Mouse (Mus musculus) G1E (cell line): Measurements from ENCODE around the gene Kdm2b. TPM values are rescaled to one million over a fixed set of nuclear protein-coding genes. Genes with fewer than 3 reads are reported as not detected.

Experiments
- ATAC-seq: 2 replicates; pipeline ENCODE4 v1.8.0; 2016; ENCODE audit warnings: mild to moderate bottlenecking; ENCODE audit not compliant: insufficient number of reproducible peaks, poor library complexity, low FRiP score, severe bottlenecking; ENCODE audit errors: extremely low read depth
- DNase-seq: peaks from one replicate; pipeline ENCODE4 v3.0.0; 2012; ENCODE audit warnings: low spot score
- H3K27me3 ChIP-seq: 2 replicates; pipeline ENCODE4 v1.6.1; 2012; ENCODE audit warnings: mild to moderate bottlenecking, low read length, inconsistent platforms; ENCODE audit not compliant: insufficient read depth
- H3K36me3 ChIP-seq: replicated peaks from 2 replicates; pipeline ENCODE3; 2012; ENCODE audit warnings: mild to moderate bottlenecking, inconsistent platforms
- H3K4me1 ChIP-seq: 2 replicates; pipeline ENCODE4 v1.6.1; 2012; ENCODE audit warnings: low read depth, low read length, inconsistent platforms, mixed read lengths; ENCODE audit not compliant: insufficient read depth
- H3K4me3 ChIP-seq: 2 replicates; pipeline ENCODE4 v1.5.1; 2012; ENCODE audit warnings: low read depth, mild to moderate bottlenecking, inconsistent platforms, low read length, moderate library complexity, mixed read lengths
- H3K9me3 ChIP-seq: replicated peaks from 2 replicates; pipeline ENCODE4 v1.6.1; 2012; ENCODE audit warnings: inconsistent platforms
- CTCF ChIP-seq: IDR thresholded peaks from 2 replicates; pipeline ENCODE4 v1.5.1; 2012; ENCODE audit warnings: low read depth, low read length, inconsistent platforms, mixed read lengths
- GATA1 ChIP-seq: IDR thresholded peaks from 2 replicates; pipeline ENCODE4 v1.6.1; 2012; ENCODE audit warnings: borderline replicate concordance, low read length, inconsistent platforms, mixed read lengths
- GATA2 ChIP-seq: IDR thresholded peaks from 2 replicates; pipeline ENCODE4 v1.6.1; 2012; ENCODE audit warnings: low read depth, low read length, inconsistent platforms, borderline replicate concordance
- POLR2AphosphoS5 ChIP-seq: IDR thresholded peaks from 2 replicates; pipeline ENCODE4 v1.6.1; 2012; ENCODE audit warnings: low read depth, low read length, inconsistent platforms; ENCODE audit not compliant: insufficient replicate concordance
- TAL1 ChIP-seq: conservative IDR thresholded peaks from 2 replicates; pipeline ENCODE4 v1.6.1; 2012; ENCODE audit warnings: low read depth, low read length, inconsistent platforms, mixed read lengths
- polyA plus RNA-seq: library from polyadenylated mRNA; stranded (reverse); fragments of >175 nt; gene quantifications from 2 replicates; pipeline ENCODE4 v1.2.3, GENCODE M21; 2012
- total RNA-seq, 2 experiments: library from RNA; stranded (forward) in 1 of 2; stranded (reverse) in 1 of 2; fragments of 200-1000 nt in 1 of 2; fragments of >200 nt in 1 of 2; fragmentation: Nextera tagmentation in 1 of 2; gene quantifications; 2 replicates each; pipeline ENCODE4 v1.2.3; 2014 to 2017

Kdm2b gene
- total and polyA plus RNA-seq, 3 experiments: 17.5 to 38.4 (median 27.0) TPM

DNA sequence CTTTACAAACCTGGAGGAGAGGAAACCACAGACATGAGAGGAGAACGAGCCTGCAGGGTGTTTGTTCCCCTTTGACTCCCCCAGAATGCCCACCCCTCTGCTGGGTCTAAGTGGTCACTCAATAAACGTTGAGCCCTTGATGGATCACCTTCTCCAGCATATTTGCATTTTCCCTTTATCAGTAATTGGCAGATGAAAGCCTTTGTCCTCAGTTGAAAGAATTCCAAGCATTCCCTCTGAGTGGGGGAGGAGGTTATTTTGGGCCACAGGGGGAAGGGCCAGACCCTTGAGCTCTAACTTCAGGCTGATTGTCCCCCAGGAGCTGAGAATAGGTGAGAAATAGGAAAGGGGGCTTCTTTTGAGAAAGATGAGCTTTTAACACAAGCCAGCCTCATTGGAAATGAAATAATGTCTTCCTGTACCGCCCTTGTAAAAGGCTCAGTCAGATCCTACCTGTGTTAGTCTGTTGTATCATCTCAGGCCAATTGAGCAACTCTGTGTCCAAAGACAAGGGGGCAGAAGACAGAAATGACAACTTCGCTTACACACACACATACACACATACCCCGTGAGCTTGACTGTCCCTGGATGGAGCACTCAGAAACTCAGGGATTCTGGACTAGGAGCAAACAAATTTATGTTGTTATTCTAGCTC, 1.9 kb upstream of the Kdm2b start:
- DNase-seq (no peak), ATAC-seq (no peak)
- Histone ChIP-seq H3K4me1 (peaks cover 42% of the 10 kb centered on the region), H3K9me3 (no peaks in the 10 kb centered on the region), H3K36me3 (peaks cover 12% of the 10 kb centered on the region), H3K4me3 (no peak overlapping the region), H3K27me3 (peaks cover 3% of the 10 kb centered on the region; the same call in 1 of the 2 replicates)
- TF ChIP-seq TAL1: no peak
- TF ChIP-seq CTCF: no peak
- TF ChIP-seq GATA2: no peak

DNA sequence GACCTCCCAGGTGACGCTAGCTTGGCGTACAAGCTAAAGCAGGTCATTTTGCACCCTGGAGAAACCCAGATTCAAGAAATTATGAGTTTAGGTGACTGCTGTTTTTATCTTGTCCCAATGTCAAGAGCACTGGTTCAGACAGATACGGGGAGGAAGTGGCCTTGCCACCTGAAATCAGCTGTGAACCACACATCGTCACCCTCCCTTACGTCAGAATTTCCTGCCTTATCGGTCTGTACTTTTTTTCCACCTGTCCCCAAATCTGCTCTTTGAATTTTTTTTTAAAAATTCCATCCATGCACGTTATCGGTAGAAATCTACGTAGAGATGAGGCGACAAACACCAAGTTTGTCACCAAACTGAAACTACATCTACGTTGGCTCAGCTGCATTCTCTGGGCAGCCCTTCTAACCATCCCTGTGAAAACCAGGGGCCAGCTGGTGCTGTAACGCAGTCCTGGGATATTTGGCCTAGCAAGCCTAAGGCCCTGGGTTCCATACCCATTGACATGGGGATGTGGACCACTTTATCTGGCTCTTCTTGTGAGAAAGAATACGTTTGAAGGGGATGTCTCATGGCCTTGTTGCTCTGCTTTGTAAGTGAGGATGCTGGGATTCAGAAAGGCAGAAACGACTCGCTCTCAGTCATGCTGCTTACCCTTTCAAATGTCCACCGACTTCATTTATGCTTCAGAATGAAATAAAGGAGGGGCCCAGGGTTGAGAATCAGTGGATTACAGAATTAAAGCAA, 963 bp upstream of the Kdm2b start:
- ATAC-seq (no peak), DNase-seq (no peak)
- H3K9me3 ChIP-seq: no peaks in the 10 kb centered on the region
- H3K4me1 ChIP-seq: peaks cover 42% of the 10 kb centered on the region
- H3K4me3 ChIP-seq: peak overlapping the region; percentile 76; the same call in 1 of the 2 replicates
- H3K27me3 ChIP-seq: peaks cover 3% of the 10 kb centered on the region; the same call in 1 of the 2 replicates
- no peak for TF ChIP-seq CTCF
- no peak for TF ChIP-seq TAL1
- no peak for TF ChIP-seq GATA2
- no peak for TF ChIP-seq POLR2AphosphoS5
- no peak for TF ChIP-seq GATA1
- peaks cover 10% of the 10 kb centered on the region for H3K36me3 ChIP-seq

DNA sequence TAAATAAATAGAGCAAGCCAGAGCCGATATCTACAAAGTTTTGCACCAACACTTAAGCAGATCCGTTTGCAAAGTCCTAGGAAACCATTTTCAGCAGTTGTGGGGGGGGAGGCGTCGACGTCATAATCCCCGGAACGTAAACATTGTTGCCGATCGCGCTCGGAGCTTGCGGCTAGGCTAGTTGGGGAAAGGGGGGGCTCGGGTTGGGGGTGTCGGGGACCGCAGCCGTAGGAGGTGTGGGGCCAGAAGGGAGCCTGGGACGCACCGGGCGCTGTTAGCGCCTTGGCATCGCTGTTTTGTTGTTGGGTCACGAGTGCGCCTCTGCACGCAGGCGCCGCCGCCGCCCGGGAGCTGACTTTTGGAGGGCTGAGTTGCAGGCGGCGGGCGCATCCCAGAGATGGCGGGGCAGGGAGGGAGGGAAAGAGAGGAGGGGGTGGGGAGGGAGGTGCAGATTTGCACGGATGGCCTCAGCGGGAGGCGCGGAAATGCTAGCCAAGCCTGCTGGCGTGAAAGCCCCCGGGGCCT, 560 bp downstream of the Kdm2b start:
- Histone ChIP-seq H3K36me3 (peaks cover 19% of the 10 kb centered on the region), H3K4me3 (peak overlapping the region; percentile 76), H3K27me3 (peaks cover 3% of the 10 kb centered on the region; the same call in 1 of the 2 replicates), H3K4me1 (peaks cover 42% of the 10 kb centered on the region), H3K9me3 (no peaks in the 10 kb centered on the region)
- ATAC-seq (peak; percentile 46), DNase-seq (peak; percentile 60)
- TF ChIP-seq CTCF (no peak), TAL1 (no peak), GATA2 (no peak), POLR2AphosphoS5 (no peak), GATA1 (no peak)

DNA sequence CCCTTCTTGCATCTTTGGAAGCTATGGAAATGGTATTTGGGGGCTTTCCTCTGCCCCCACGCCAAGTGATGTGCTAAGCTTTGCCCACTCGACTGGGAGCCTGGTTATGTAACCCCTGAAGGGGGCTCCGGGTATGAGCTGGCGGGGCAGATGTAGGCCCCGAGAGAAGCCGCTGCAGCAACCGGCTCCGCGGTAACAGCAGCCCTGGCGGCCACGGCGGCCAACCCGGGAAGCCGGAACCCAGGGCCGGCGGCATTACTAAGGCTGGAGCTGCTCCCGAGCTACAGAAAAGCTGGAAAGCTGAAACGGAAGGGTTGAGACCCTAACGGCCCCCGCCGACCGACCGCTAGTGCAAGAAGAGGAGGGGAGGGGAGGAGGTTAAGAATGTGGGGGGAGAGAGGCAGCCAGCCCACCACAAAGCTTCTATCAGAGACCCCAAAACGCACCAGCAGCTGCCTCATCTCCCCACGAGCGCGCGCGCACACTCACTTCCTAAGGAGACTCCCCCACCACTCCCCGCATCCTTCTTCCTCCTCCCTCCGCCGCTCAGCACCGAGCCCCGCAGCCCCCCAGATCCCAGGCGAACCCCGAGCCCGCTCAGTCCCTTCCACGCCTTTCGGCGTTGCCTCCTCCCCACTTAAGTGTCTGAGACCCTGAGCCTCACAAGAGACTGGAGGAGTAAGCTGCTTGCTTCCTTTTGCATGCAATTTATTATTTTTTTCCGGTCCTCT, 1.4 kb downstream of the Kdm2b start:
- DNase-seq (peak; percentile 58), ATAC-seq (no peak)
- Histone ChIP-seq H3K4me3 (peak overlapping the region; percentile 76), H3K36me3 (peaks cover 27% of the 10 kb centered on the region), H3K4me1 (peaks cover 42% of the 10 kb centered on the region), H3K27me3 (peaks cover 3% of the 10 kb centered on the region; the same call in 1 of the 2 replicates), H3K9me3 (no peaks in the 10 kb centered on the region)
- TF ChIP-seq GATA2 (no peak), TAL1 (no peak), POLR2AphosphoS5 (no peak), GATA1 (no peak), CTCF (no peak)

DNA sequence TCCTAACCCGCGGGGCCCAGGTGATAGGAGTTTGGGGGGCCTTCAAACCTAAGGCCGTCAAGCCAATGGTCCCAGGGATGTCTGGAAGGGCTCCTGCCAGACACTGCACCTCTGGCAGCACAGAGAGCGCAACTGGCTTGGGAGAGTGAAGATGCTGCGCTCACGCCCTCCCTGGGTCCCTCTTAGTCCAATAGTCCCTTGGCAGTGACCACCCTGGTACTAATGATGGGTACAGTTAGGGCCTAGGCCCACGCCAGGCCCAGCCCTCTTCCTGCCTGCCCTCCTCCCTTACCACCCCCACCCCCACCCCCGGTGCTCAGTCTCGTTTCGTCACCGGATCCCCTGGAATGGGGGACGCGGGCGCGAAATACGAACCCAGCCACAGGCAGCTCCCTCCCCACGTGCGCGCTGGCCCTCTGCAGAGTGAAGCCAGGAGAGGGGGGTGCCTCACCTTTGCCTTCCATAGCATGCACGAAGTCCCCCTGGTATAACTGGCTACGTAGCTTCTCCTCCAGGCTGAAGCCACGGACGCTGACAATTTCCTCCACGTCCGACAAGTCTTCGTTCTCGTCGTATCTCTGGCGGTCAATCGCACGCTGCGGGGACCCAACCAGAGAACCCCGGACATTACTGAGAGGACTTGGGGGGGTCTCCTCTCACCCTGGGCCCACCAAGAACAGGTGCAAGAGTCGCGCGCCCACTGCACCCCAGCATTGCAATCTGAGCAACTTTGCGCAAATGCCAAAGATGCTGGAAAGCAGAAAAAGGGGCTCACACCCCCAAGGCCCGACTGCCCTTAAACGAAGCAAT, 2.2 kb downstream of the Kdm2b start:
- peak; percentile 24 for DNase-seq
- TF ChIP-seq POLR2AphosphoS5 (no peak), GATA1 (no peak), GATA2 (no peak), CTCF (no peak), TAL1 (no peak)
- peaks cover 42% of the 10 kb centered on the region for H3K4me1 ChIP-seq
- H3K4me3 ChIP-seq: peak overlapping the region; percentile 76
- H3K36me3 ChIP-seq: peaks cover 33% of the 10 kb centered on the region
- H3K27me3 ChIP-seq: peaks cover 3% of the 10 kb centered on the region; the same call in 1 of the 2 replicates
- no peak for ATAC-seq
- H3K9me3 ChIP-seq: no peaks in the 10 kb centered on the region
